Mouse (Mus musculus) sigmoid colon, adult 10 weeks (tissue): ENCODE results near the gene Ptn. TPM values are rescaled to one million over a fixed set of nuclear protein-coding genes. Genes with fewer than 3 reads are reported as not detected.

ENCODE experiments used
- polyA plus RNA-seq: library from polyadenylated mRNA; stranded (reverse); fragments of 350-450 nt; fragmentation: Illumina TruSeq; extraction: RNeasy Lipid Tissue Mini Kit (QIAGEN cat#74804); gene quantifications from one replicate; pipeline ENCODE4 v1.2.3, GENCODE M21; 2014; ENCODE audit warnings: low read depth, low replicate concordance

Gene Ptn
- polyA plus RNA-seq, result 116 TPM

DNA sequence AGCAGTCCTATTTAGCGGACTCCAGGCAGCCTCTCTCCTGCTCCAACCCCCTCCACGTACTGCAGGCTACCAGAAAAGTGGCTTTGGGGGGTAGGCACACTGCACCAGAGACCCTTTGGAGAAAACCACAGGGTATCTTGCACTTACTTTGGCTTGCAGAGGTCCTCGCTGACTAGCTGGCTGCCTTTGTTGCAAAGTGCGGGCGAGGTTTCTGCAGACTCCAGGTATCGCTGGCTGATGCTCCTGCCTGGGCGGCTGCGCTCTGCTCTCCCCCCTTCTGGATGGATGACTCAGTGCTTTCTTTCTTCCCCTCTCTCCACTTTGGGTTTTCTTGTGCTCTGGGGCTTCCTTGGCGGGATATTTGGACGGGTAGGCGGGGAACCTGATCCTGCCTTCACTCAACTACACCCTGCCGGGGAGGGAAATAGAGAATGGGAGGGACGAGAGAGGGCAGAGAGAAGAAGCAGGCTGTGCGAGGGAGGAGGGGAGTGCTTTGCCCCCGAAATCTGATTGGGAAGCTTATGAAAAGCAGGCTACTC is at the start of gene Ptn:
TSS of gene Ptn (minus strand) at position 474 of the 539 bp plus-strand sequence.

